Mouse (Mus musculus) heart, embryonic 10.5 days (tissue): ENCODE data around the gene Tmem198. TPM values are rescaled to one million over a fixed set of nuclear protein-coding genes. Genes with fewer than 3 reads are reported as not detected.
A peak's percentile ranks its signal among the peaks of the same experiment; 100 is the strongest.

Experiments used
- DNase-seq: peaks from one replicate; pipeline ENCODE4 v3.0.0-alpha.2; 2017; ENCODE audit warnings: low spot score
- H3K27ac ChIP-seq: fragments of 300-500 bp; sonication (generic); 2 replicates; pipeline ENCODE4 v1.5.1; 2016; ENCODE audit warnings: mild to moderate bottlenecking
- H3K27me3 ChIP-seq: fragments of 300-500 bp; sonication (generic); 2 replicates; pipeline ENCODE4 v1.6.1; 2016; ENCODE audit warnings: mild to moderate bottlenecking; ENCODE audit not compliant: poor library complexity, insufficient read depth, severe bottlenecking
- H3K36me3 ChIP-seq: fragments of 300-500 bp; sonication (generic); 2 replicates; pipeline ENCODE4 v1.6.1; 2016; ENCODE audit warnings: mild to moderate bottlenecking, moderate library complexity
- H3K4me1 ChIP-seq: fragments of 300-500 bp; sonication (generic); 2 replicates; pipeline ENCODE4 v1.6.1; 2016; ENCODE audit warnings: mild to moderate bottlenecking
- H3K4me3 ChIP-seq: fragments of 300-500 bp; sonication (generic); 2 replicates; pipeline ENCODE4 v1.5.1; 2016; ENCODE audit warnings: mild to moderate bottlenecking, moderate library complexity
- H3K9me3 ChIP-seq: fragments of 300-500 bp; sonication (generic); 2 replicates; pipeline ENCODE4 v1.6.1; 2016; ENCODE audit warnings: mild to moderate bottlenecking, moderate library complexity
- WGBS: fragments of 180-500 bp; shearing (Covaris S2); methylation state at CpG from one replicate; pipeline ENCODE4 v1.1.7; 2016; 5-methylcytosine and 5-hydroxymethylcytosine counted together
- polyA plus RNA-seq: library from polyadenylated mRNA; unstranded; fragments of >200 nt; fragmentation: Nextera tagmentation; extraction: Ambion mirVana; gene quantifications from 2 replicates; pipeline ENCODE4 v1.2.1, GENCODE M21; 2016

Tmem198 gene
- polyA plus RNA-seq, 1 experiment from 2014 or later, result 0.36 TPM

- Histone ChIP-seq H3K4me3 (peak overlapping the region; percentile 53), H3K27ac (peak overlapping the region; percentile 81), H3K4me1 (peaks cover 89% of the 10 kb centered on the region), H3K36me3 (peaks cover 15% of the 10 kb centered on the region), H3K27me3 (peaks cover 75% of the 10 kb centered on the region), H3K9me3 (no peaks in the 10 kb centered on the region)
- under 1% methylated on average over 20 of the region's 20 CpGs for WGBS
- DNase-seq, result no peak
Measured at GRCm38 (mm10) chr1:75446656-75447055, 32.7 kb upstream of the Tmem198 start.

DNA sequence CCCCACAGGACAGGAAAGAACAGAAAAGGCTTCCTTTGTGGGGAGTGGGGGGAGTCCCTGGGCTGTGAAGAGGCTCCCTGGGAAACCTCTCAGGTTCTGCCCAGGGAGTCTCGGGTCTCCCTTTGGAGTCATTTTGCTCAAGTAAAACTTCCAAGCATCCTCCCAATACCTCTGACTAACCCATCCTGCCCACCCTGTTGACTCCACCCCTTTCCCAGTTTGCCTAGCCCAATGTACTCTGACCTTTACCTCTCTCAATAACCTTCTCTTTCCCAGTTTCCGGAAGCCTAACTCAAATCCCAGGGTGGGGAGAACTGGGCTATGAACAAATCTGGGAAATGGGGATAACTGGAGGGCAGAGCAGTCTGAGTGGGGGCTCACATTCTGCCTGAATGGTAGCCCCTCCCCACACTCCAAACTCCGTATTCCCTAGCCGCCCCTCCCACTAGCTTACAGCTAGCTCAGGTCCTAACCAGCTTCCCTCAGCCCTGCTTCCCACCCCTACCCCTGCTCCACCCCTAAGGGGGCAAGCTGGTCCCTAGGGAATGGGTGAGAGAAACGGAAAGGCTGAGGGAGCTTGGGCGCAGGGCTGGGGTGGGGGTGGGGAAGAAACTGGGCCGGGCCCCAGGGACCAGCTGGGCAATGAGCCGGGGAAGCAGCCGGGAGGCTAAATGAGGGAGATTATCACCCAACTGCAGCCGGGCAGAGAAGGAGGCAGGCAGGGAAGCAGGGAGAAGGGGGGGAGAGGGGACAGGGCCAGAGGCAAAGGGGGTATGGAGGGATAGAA, 31.9 kb upstream of the Tmem198 start:
- Histone ChIP-seq H3K4me3 (peak overlapping the region; percentile 53), H3K9me3 (no peaks in the 10 kb centered on the region), H3K27ac (peak overlapping the region; percentile 81), H3K36me3 (peaks cover 6% of the 10 kb centered on the region), H3K4me1 (peaks cover 89% of the 10 kb centered on the region), H3K27me3 (peaks cover 80% of the 10 kb centered on the region)
- WGBS, result 7% methylated on average over 10 of the region's 10 CpGs
- no peak for DNase-seq

- peak overlapping the region; percentile 81 for H3K27ac ChIP-seq
- WGBS, result 3% methylated on average over 7 of the region's 7 CpGs
- peaks cover 80% of the 10 kb centered on the region for H3K27me3 ChIP-seq
- H3K9me3 ChIP-seq, result no peaks in the 10 kb centered on the region
- DNase-seq, result no peak
- peaks cover under 1% of the 10 kb centered on the region; the same call in 1 of the 2 replicates for H3K36me3 ChIP-seq
- H3K4me1 ChIP-seq, result peaks cover 86% of the 10 kb centered on the region
- peak overlapping the region; percentile 53 for H3K4me3 ChIP-seq
Measured at GRCm38 (mm10) chr1:75448052-75448431, 31.3 kb upstream of the Tmem198 start.

- DNase-seq, result no peak
- WGBS, result under 1% methylated on average over 14 of the region's 14 CpGs
- H3K9me3 ChIP-seq, result no peaks in the 10 kb centered on the region
- peak overlapping the region; percentile 29; the same call in 1 of the 2 replicates for H3K4me3 ChIP-seq
- peak overlapping the region; percentile 24 for H3K27ac ChIP-seq
- H3K27me3 ChIP-seq, result peaks cover 88% of the 10 kb centered on the region
- no peaks in the 10 kb centered on the region for H3K36me3 ChIP-seq
- peaks cover 84% of the 10 kb centered on the region for H3K4me1 ChIP-seq
Measured at GRCm38 (mm10) chr1:75448937-75449336, 30.4 kb upstream of the Tmem198 start.

DNA sequence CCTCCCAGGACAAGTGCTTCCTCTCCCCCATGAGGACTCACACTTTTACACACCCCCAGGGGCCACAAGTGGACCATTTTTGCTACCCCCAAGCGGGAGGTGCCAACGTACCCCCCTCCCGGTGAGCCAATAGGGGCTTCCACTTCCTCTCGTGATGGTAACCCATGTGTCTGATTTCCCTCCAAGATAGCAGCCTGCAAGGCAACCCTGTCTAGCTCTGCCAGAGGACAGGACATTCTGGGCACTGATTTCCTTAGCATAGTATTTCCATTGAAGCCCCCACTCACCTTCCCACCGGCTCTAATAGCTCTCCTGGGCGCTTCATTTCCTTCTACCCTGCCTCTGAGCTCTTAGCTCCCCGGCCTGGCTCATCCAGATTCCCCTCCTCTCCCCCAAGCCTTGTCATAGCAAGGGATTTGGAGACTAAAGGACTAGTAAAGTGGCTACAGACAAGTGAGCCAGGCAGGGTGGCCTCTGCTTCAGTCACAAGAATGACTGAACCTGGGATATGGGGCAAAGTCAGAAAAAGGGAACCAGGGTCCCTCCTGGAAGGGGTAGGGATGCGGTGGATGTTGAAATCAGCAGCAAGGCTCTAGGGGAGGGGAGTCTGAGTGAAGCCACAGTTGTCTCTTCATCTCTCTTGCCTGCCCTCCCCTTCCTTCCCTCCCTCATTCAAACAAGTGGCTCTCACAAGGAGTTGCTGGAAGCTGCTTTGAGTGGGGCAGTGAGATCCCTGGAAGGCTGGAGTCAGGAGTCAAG, 29.8 kb upstream of the Tmem198 start:
- WGBS, result 4% methylated on average over 8 of the region's 8 CpGs
- DNase-seq, result no peak
- peaks cover 91% of the 10 kb centered on the region for H3K27me3 ChIP-seq
- H3K9me3 ChIP-seq, result no peaks in the 10 kb centered on the region
- H3K36me3 ChIP-seq, result no peaks in the 10 kb centered on the region
- H3K4me1 ChIP-seq, result peaks cover 84% of the 10 kb centered on the region
- H3K4me3 ChIP-seq, result peak overlapping the region; percentile 60
- peak overlapping the region; percentile 70 for H3K27ac ChIP-seq

DNA sequence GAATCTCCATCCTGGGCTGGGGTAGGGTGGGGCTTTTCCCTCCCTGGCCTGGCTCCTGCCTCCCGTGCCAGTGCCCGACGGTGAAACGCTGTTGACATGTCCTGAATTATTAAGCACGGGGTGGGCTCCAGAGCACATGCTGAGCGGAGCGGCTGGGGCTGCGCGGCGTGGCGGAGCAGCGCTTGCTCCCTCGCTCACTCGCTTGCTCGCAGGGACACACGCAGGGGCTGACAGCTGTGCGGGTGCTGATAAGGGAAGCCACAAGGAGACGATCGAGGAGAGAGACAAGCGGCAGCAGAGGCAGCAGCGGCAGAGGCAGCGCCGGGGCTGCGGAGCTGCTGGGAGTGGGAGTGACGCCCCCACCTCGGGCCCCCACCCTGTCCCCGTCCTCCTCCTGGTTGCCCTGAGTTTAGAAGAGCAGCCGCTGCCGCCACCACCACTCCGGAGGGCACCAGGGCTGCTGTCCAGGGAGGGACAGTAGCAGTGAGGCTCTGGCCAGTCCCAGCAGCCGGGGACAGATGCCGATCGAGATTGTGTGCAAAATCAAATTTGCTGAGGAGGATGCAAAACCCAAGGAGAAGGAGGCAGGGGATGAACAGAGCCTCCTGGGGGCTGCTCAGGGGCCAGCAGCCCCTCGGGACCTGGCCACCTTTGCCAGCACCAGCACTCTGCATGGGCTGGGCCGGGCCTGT, 28.9 kb upstream of the Tmem198 start, which contains the start of gene Asic4:
TSS of gene Asic4 (plus strand) at position 123 of the 692 bp plus-strand sequence.
- DNase-seq, result no peak
- H3K27ac ChIP-seq, result peak within 1 kb of the TSS; percentile 70
- no peaks in the 10 kb centered on the region for H3K9me3 ChIP-seq
- under 1% methylated on average over 35 of the region's 35 CpGs for WGBS
- peaks cover 91% of the 10 kb centered on the region for H3K27me3 ChIP-seq
- H3K4me3 ChIP-seq, result peak within 1 kb of the TSS; percentile 60
- no peaks in the 10 kb centered on the region for H3K36me3 ChIP-seq
- peaks cover 79% of the 10 kb centered on the region for H3K4me1 ChIP-seq

- H3K27ac ChIP-seq, result no peak overlapping the region
- 68% methylated on average over 5 of the region's 5 CpGs for WGBS
- H3K9me3 ChIP-seq, result no peaks in the 10 kb centered on the region
Measured at GRCm38 (mm10) chr1:75451900-75452299, 27.4 kb upstream of the Tmem198 start.

GRCm38 (mm10) chr1:75455433-75455832, 23.9 kb upstream of the Tmem198 start:
- H3K4me3 ChIP-seq, result no peak overlapping the region
- 68% methylated on average over 3 of the region's 3 CpGs for WGBS
- H3K27me3 ChIP-seq, result peaks cover 94% of the 10 kb centered on the region
- H3K4me1 ChIP-seq, result peaks cover 68% of the 10 kb centered on the region
- H3K36me3 ChIP-seq, result no peaks in the 10 kb centered on the region
- no peaks in the 10 kb centered on the region for H3K9me3 ChIP-seq
- H3K27ac ChIP-seq, result no peak overlapping the region
- DNase-seq, result no peak

More at GRCm38 (mm10) chr1:75451900-75452299, 27.4 kb upstream of the Tmem198 start:
- Histone ChIP-seq H3K36me3 (no peaks in the 10 kb centered on the region), H3K4me1 (peaks cover 78% of the 10 kb centered on the region), H3K27me3 (peaks cover 97% of the 10 kb centered on the region), H3K4me3 (no peak overlapping the region)
- DNase-seq, result no peak

- WGBS, result 34% methylated on average over 5 of the region's 5 CpGs
- peaks cover 90% of the 10 kb centered on the region for H3K27me3 ChIP-seq
- H3K4me3 ChIP-seq, result no peak overlapping the region
- H3K4me1 ChIP-seq, result peaks cover 63% of the 10 kb centered on the region
- 0 out of 2 replicates have a peak overlapping the region, but pooled peaks have one; percentile 29 for H3K27ac ChIP-seq
- no peak for DNase-seq
- H3K36me3 ChIP-seq, result no peaks in the 10 kb centered on the region
- H3K9me3 ChIP-seq, result no peaks in the 10 kb centered on the region
Measured at GRCm38 (mm10) chr1:75455948-75456347, 23.4 kb upstream of the Tmem198 start.

DNA sequence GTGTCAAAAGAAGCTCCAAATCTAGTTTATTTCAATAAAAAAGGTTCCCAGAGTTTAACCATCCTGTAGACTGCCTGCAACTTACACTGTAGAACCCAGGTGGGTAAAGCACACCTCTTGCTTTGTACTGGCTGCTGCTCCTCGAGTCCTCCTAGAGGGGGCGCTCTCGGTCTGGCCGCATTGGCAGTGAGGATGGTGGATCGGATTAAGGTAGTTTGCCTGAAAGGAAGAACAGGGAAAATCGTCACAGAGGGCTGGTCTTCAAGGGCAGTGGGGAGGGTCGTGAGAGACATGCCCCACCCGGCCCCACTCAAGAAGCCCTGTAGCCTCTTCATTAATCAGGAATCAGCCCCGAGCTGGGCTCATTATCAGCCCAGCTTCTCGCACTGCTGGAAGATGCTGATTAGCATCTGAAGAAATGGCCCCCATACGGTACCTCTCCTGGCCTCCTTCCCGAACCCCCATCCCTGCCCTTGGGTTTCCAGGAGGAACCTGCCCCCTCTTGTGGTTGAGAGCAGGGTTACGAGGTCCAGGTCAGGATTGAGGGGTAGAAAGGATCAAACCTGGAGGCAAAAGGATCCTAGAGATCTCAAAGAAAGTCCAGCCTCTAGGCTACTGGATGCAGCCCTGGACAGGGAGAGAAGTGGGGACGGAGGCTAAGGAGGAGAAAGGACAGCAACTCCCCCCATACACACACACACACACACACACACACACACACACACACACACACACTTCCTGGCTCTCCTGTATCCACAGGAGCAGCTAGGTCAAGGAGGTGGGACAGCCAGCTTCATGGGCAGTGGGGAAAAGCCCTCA, 22.4 kb upstream of the Tmem198 start:
- WGBS, result 7% methylated on average over 14 of the region's 14 CpGs
- no peaks in the 10 kb centered on the region for H3K36me3 ChIP-seq
- no peaks in the 10 kb centered on the region for H3K9me3 ChIP-seq
- H3K27ac ChIP-seq, result 0 out of 2 replicates have a peak overlapping the region, but pooled peaks have one; percentile 86
- DNase-seq, result no peak
- no peak overlapping the region for H3K4me3 ChIP-seq
- peaks cover 80% of the 10 kb centered on the region for H3K27me3 ChIP-seq
- peaks cover 56% of the 10 kb centered on the region for H3K4me1 ChIP-seq

DNA sequence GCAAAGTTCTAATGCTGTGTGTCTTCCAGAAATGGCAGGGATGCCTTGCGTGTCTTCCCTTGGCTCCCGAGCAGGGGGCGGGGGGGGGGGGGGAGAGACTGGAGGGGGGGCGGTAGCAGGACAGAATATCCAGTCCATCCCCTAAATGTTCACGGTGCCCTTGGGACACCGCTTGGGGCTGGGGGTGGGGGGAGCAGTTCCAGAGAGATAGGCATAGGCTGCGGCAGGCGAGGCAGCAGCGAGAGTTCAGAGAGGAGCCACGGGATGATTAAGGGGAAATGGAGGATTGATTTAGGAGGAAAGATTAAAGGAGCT, 21.7 kb upstream of the Tmem198 start:
- peaks cover 61% of the 10 kb centered on the region for H3K4me1 ChIP-seq
- H3K27ac ChIP-seq, result peak overlapping the region; percentile 86; the same call in 1 of the 2 replicates
- H3K36me3 ChIP-seq, result no peaks in the 10 kb centered on the region
- H3K4me3 ChIP-seq, result peak overlapping the region; percentile 58
- H3K9me3 ChIP-seq, result no peaks in the 10 kb centered on the region
- WGBS, result 2% methylated on average over 8 of the region's 10 CpGs
- peaks cover 73% of the 10 kb centered on the region for H3K27me3 ChIP-seq
- DNase-seq, result no peak
